Mouse (Mus musculus): Measurements from ENCODE around the gene Mmp11.

DNA sequence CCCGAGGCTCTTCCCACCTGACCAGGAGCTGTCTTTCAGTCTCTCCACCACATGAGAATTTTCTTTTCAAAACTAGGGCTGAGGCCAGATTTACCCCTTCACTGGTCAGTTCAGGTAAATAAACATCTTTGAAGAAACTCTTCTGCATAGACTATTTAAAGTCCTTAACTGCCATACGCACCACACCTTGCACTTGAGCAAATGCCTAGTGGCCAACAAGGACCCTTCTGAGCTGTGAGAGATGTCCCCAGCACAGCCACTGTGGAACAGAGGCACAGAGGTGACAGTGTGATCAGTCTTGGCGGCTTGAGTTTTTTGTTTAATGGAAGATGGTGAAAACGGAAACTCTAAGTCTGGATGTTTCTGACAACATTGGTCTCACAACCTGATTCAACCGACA lies 17.3 kb downstream of the Mmp11 start:
- TF ChIP-seq CTCF (IDR thresholded peaks at IDR 0.05; ENCODE audit: low read depth) (no peak), EP300 (optimal IDR thresholded peaks at IDR 0.05) (no peak)
